Mouse (Mus musculus): ENCODE data around the gene Uts2r. TPM values are rescaled to one million over a fixed set of nuclear protein-coding genes. Genes with fewer than 3 reads are reported as not detected.

Gene Uts2r
- polyA plus RNA-seq, 1 experiment from 2014 or later = not detected

DNA sequence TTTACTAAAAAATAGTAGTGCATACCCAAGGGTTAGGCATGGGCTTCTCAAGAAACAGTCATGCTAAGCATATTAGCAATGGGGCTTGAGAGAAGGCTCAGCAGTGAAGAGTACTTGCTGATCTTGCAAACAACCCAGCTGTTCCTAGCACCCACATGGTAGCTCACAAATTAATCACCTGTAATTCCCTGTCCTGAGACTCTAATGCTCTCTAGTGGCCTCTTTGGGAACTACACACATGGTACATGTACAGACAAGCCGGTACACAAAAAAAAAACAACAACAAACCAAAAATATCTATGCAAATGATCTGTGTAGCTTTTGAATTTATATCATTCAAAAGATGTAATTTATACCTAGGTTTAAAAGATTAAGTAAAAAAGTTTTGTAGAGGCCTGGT, 33.7 kb upstream of the Uts2r start:
- ChIA-PET CTCF (interaction anchor here (0.7 to 2.1 kb wide), 7 partner anchors 13 to 67 kb away, joined by 3 to 5 read pairs (median 3); no protein-coding TSS in a partner anchor), POLR2A (no interaction called here)
- no peak for DNase-seq (ENCODE audit: low read depth, low spot score)
- H3K27me3 ChIP-seq = peaks cover 21% of the 10 kb centered on the region
- no peak for ATAC-seq
- in situ Hi-C loops (cut with MboI; ENCODE audit: low pct_unique_long_range_greater_than_20kb) = loop anchor here (10.0 kb wide), 1 partner anchor 222 kb away; no protein-coding TSS in a partner anchor
- TF ChIP-seq CTCF (IDR thresholded peaks at IDR 0.05) = peak; percentile 75

DNA sequence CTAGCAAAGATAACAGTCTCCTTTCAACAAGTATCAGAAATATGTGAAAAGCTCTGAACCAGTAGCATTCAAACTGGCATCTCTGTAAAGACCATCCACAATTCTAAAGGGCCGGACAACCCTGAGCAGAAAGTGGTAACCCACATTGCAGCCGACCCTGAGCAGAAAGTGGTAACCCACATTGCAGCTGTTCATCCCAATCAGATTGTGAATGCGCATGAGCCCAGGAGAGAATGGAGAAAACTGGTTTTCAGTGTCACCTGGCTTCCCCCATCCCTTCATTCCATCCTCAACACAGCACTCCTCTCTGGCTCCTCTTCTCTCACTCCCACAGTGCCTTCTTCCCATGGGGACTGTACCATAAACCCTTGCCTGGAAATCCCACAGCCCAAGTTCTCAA, 32.6 kb upstream of the Uts2r start:
- ChIA-PET POLR2A (no interaction called here), CTCF (interaction anchor here (1.4 to 2.1 kb wide), 4 partner anchors 12 to 58 kb away, joined by 3 to 5 read pairs (median 4); no protein-coding TSS in a partner anchor)
- H3K27me3 ChIP-seq = peaks cover 28% of the 10 kb centered on the region
- in situ Hi-C loops (cut with MboI; ENCODE audit: low pct_unique_long_range_greater_than_20kb) = loop anchor here (10.0 kb wide), 1 partner anchor 223 kb away; no protein-coding TSS in a partner anchor
- TF ChIP-seq CTCF (IDR thresholded peaks at IDR 0.05) = no peak
- ATAC-seq (no peak), DNase-seq (ENCODE audit: low read depth, low spot score) (no peak)

DNA sequence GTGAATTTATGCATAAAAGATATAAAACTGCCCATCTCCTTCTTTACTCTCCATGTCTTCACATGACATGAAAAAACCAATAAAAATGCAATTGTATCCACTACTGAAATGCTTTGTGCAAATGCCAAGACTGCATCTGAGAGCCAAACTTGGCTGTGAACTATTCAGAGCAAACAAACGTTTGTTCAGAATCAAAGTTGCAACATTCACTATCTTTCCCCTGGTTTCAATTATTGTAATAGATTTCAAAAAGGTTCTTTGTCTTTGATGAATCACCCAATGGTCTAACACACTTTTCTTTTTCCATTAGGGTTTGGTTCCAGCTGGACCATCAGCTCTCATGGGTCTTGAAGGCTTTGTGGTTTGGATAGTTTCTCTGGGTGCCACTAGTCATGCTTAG, 30.5 kb upstream of the Uts2r start:
- in situ Hi-C loops (cut with MboI; ENCODE audit: low pct_unique_long_range_greater_than_20kb) = loop anchor here (5.0 to 10.0 kb wide), 2 partner anchors 67 to 225 kb away; partner anchors contain the start of gene Sectm1b
- ATAC-seq = no peak
- ChIA-PET CTCF (interaction anchor here (2.2 kb wide), 1 partner anchor 11 kb away, joined by 7 read pairs; no protein-coding TSS in a partner anchor), POLR2A (no interaction called here)
- no peak for DNase-seq (ENCODE audit: low read depth, low spot score)
- no peak for TF ChIP-seq CTCF (IDR thresholded peaks at IDR 0.05)
- peaks cover 44% of the 10 kb centered on the region for H3K27me3 ChIP-seq

DNA sequence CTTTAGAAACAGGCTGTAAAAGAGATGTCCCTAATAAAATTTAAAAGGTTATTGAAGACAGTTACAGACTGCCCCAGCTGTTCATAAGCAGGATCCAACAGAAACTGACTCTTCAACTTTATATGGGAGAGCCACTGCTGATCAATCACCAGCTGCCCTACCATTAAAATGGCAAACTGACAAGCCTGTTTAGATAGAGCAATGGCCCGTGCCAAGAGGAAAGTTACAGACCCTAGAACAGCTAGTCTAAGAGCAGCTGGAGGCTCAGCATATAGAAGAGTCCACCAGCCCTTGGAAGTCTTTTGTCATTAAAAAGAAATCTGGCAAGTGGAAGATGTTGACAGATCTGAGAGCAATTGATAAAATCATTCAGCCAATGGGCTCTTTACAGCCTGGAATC, 25.5 kb upstream of the Uts2r start:
- peaks cover 50% of the 10 kb centered on the region for H3K27me3 ChIP-seq
- POLR2A ChIA-PET = no interaction called here
- ATAC-seq (no peak), DNase-seq (ENCODE audit: low read depth, low spot score) (no peak)
- TF ChIP-seq CTCF (IDR thresholded peaks at IDR 0.05) = no peak
- CTCF ChIA-PET = no interaction called here
- in situ Hi-C loops (cut with MboI; ENCODE audit: low pct_unique_long_range_greater_than_20kb) = loop anchor here (5.0 kb wide), 1 partner anchor 72 kb away; the partner anchor contains the start of gene Sectm1b

DNA sequence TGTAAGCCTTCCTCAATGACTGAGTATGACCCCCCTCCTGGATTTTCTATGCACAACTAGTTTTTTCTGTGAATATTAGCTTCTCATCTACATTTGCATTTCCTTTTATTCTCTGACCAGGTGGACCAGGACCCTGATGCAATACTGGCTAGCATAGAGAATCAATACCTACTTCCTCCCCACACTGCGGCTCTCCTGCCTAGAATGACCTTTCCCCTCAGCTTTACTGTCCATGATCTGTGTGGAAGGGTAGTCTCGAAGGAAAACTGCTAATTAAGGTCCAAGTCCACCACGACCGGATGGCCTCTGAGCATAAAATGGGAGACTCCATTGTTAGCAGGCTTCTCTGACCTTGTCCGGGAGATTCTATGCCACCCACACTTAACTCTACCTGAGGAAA, 22.4 kb upstream of the Uts2r start:
- ChIA-PET POLR2A (no interaction called here), CTCF (no interaction called here)
- DNase-seq (ENCODE audit: low read depth, low spot score) (no peak), ATAC-seq (no peak)
- in situ Hi-C loops (cut with MboI; ENCODE audit: low pct_unique_long_range_greater_than_20kb) = no loop called here
- TF ChIP-seq CTCF (IDR thresholded peaks at IDR 0.05) = no peak
- peaks cover 29% of the 10 kb centered on the region for H3K27me3 ChIP-seq

DNA sequence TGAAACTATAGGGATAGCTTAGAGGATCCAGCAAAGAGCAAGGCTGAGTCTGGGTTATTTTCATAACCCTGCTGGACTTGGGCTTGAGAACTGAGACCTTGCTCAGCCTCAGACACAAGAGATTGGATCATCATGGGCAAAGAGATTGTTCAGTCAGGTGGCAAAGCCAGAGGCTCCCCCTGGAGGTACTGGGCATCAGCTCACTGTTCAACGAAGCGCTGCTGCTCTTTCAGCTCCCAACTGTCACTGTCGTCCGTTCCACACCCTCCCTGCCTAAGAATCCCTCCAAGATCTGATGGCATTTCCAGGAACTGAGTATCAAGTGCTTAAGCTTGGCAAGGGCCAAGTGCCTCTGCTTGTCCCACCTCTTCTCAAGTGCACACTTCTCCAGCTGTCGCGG, 21.3 kb upstream of the Uts2r start:
- DNase-seq (ENCODE audit: low read depth, low spot score) (no peak), ATAC-seq (no peak)
- ChIA-PET CTCF (interaction anchor here (2.0 kb wide), 1 partner anchor 12 kb away, joined by 4 read pairs; no protein-coding TSS in a partner anchor), POLR2A (no interaction called here)
- H3K27me3 ChIP-seq = peaks cover 22% of the 10 kb centered on the region
- in situ Hi-C loops (cut with MboI; ENCODE audit: low pct_unique_long_range_greater_than_20kb) = no loop called here
- peak; percentile 7 for TF ChIP-seq CTCF (IDR thresholded peaks at IDR 0.05)

DNA sequence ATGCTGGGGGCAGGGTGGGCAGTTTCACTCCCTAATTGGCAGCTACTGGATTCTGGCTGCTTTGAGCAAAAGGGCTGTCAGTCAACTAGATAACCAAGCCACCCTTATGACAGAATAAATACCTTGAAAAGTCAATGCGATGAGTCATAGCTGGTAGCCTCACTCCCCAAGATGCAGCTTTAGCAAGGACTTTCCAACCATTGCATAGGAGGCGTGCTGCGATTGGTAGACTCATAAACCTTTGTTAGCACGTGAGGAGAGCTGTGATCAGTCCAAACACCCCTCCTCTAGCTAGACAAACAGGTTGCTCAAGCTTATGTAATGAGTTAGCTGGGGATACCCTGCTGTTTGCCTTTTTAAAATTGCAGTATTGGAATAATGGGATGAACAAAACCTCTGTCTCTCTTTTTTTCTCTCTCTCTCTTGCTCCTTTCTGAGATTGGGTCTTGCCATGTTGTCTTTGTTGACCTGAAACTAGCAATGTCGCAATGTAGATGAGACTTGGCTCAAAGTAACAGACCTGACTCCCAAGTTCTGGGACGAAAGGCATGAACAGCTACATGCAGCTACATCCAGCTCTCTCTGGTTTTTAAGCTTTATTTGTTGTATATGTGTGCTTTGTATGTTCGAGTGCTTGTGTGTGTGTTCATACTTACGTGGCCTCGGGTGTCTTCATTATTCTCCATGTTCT, 16.6 kb upstream of the Uts2r start:
- in situ Hi-C loops (cut with MboI; ENCODE audit: low pct_unique_long_range_greater_than_20kb) = no loop called here
- CTCF ChIA-PET = no interaction called here
- TF ChIP-seq CTCF (IDR thresholded peaks at IDR 0.05) = no peak
- no peaks in the 10 kb centered on the region for H3K27me3 ChIP-seq
- ATAC-seq (no peak), DNase-seq (ENCODE audit: low read depth, low spot score) (no peak)
- POLR2A ChIA-PET = no interaction called here

DNA sequence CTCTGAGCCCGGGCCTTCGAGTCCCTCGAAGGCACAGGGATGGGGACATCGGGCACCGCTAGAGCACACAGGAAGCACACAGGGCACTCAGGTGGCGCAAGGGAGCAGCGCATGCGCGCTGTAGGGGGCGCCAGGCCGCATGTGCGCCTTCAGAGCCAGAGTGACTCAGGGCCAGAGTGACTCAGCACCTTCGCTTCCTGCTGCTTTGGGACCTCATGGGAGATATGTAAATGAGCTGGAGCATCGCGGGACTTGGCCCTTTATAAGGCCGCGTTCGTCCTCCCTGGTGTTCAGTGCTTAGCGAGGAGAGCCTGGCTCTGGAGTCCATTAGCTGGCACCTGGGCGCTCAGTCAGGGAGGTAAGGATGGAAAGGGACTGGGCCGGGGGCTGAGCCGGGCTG, 14.2 kb upstream of the Uts2r start, which contains the start of gene Tex19.1:
Tex19.1 (plus strand) TSS at position 279 of the 400 bp plus-strand sequence.
- in situ Hi-C loops (cut with MboI; ENCODE audit: low pct_unique_long_range_greater_than_20kb) = no loop called here
- no peak for DNase-seq (ENCODE audit: low read depth, low spot score)
- ChIA-PET CTCF (interaction anchor here (1.3 kb wide), 1 partner anchor 88 kb away, joined by 3 read pairs; no protein-coding TSS in a partner anchor), POLR2A (no interaction called here)
- no peak for ATAC-seq
- TF ChIP-seq CTCF (IDR thresholded peaks at IDR 0.05) = peak; percentile 5
- no peaks in the 10 kb centered on the region for H3K27me3 ChIP-seq

DNA sequence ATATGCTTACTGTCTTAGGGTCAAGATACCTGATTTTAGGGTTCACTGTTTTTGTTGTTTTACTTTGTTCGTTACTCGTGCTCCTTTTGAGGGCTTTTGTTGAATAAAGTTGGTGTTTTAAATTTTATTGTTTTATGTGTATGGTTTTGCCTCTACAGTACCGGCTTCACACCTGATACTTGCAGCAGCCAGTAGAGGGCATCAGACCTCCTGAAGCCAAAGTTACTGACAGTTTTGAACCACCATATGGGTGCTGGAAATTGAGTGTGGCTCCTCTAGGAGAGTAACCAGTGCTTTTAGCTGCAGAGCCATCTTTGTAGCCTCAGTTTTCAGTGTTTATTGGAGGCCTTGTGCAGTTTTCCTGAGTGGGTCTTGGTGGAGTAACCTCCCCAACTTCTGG, 11.9 kb upstream of the Uts2r start:
- CTCF ChIA-PET = no interaction called here
- in situ Hi-C loops (cut with MboI; ENCODE audit: low pct_unique_long_range_greater_than_20kb) = no loop called here
- TF ChIP-seq CTCF (IDR thresholded peaks at IDR 0.05) = no peak
- POLR2A ChIA-PET = no interaction called here
- ATAC-seq = no peak
- H3K27me3 ChIP-seq = no peaks in the 10 kb centered on the region
- DNase-seq (ENCODE audit: low read depth, low spot score) = no peak

DNA sequence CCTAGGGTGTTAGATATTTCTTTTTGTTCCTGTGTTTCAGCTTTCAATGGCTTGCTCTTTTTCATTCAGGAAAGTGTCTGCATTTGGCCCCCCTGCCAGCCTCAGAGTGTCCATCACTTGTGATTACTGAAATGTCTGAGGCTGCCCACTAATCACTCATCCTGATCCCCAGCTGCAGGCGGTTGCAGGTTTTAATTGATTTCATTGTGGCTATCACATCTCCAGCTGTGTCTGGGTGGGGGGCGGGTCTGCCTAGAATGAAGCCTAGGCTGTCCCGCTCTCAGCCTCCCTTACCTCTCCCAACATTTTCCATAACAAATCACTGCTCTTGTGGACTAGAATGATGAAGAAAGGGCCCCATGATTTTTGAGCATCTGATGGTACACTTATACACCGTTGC, 5.9 kb upstream of the Uts2r start:
- ChIA-PET POLR2A (interaction anchor here (0.8 kb wide), 1 partner anchor 16 kb away, joined by 3 read pairs; no protein-coding TSS in a partner anchor), CTCF (interaction anchor here (1.2 to 1.4 kb wide), 2 partner anchors 13 to 96 kb away, joined by 3 read pairs; no protein-coding TSS in a partner anchor)
- ATAC-seq (no peak), DNase-seq (ENCODE audit: low read depth, low spot score) (no peak)
- in situ Hi-C loops (cut with MboI; ENCODE audit: low pct_unique_long_range_greater_than_20kb) = no loop called here
- peaks cover 11% of the 10 kb centered on the region for H3K27me3 ChIP-seq
- TF ChIP-seq CTCF (IDR thresholded peaks at IDR 0.05) = no peak

DNA sequence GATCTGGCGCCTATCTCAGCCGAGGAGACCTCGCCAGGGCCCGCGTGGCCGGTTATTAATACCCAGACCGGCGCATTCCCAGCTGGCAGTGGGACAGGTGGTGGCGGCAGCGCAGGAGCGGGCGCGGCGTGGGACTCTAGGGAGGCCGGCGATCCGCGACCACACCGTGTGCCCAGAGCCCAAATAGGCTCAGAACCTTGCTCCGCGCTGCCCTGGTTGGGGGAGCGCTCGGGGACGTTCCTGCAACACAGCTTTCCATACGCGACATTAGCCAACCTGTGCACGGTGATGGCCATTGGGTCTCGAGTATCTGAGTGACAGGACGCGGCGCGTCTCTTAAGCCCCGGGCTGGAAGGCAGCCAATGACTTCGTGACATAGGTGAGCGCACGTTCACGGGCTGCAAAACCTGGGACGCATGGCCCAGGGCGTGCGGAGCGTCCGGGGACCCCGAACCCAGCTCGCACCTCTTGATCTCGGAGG, 3.6 kb upstream of the Uts2r start:
- no peak for TF ChIP-seq CTCF (IDR thresholded peaks at IDR 0.05)
- DNase-seq (ENCODE audit: low read depth, low spot score) (no peak), ATAC-seq (no peak)
- in situ Hi-C loops (cut with MboI; ENCODE audit: low pct_unique_long_range_greater_than_20kb) = no loop called here
- peaks cover 11% of the 10 kb centered on the region for H3K27me3 ChIP-seq
- POLR2A ChIA-PET = no interaction called here
- CTCF ChIA-PET = no interaction called here
